Mouse (Mus musculus) small intestine, adult 2 months (tissue): ENCODE data around the gene Hoxc5. TPM values are rescaled to one million over a fixed set of nuclear protein-coding genes. Genes with fewer than 3 reads are reported as not detected.
A peak's percentile ranks its signal among the peaks of the same experiment; 100 is the strongest.

Source experiments
- H3K27ac ChIP-seq: fragments of 200-500 bp; 2 replicates; pipeline ENCODE4 v1.5.1; 2012; ENCODE audit warnings: low read depth, low read length, control low read depth, inconsistent platforms; ENCODE audit not compliant: insufficient read depth
- H3K27me3 ChIP-seq: fragments of 200-500 bp; 2 replicates; pipeline ENCODE4 v1.6.1; 2012; ENCODE audit warnings: mild to moderate bottlenecking, moderate library complexity, low read length, inconsistent platforms; ENCODE audit not compliant: control insufficient read depth, insufficient read depth
- H3K36me3 ChIP-seq: fragments of 200-500 bp; 2 replicates; pipeline ENCODE4 v1.6.1; 2012; ENCODE audit warnings: mild to moderate bottlenecking, low read length, control low read depth, inconsistent platforms; ENCODE audit not compliant: control insufficient read depth, insufficient read depth
- H3K4me1 ChIP-seq: fragments of 200-500 bp; 2 replicates; pipeline ENCODE4 v1.6.1; 2012; ENCODE audit warnings: low read length, inconsistent platforms, mixed read lengths; ENCODE audit not compliant: control insufficient read depth, insufficient read depth, insufficient read length
- H3K4me3 ChIP-seq: fragments of 200-500 bp; 2 replicates; pipeline ENCODE4 v1.5.1; 2012; ENCODE audit warnings: low read depth, mild to moderate bottlenecking, control low read depth, inconsistent platforms, low read length, moderate library complexity
- CTCF ChIP-seq: fragments of 200-500 bp; IDR thresholded peaks from 2 replicates; pipeline ENCODE4 v1.5.1; 2012; ENCODE audit warnings: low read depth, mild to moderate bottlenecking, control low read depth, inconsistent platforms, low read length, moderate library complexity, mixed read lengths; ENCODE audit not compliant: insufficient replicate concordance, insufficient read length; ENCODE audit errors: extremely low read depth
- POLR2A ChIP-seq: fragments of 200-500 bp; IDR thresholded peaks from 2 replicates; pipeline ENCODE4 v1.6.1; 2012; ENCODE audit warnings: low read depth, mild to moderate bottlenecking, control low read depth, inconsistent platforms, low read length, moderate library complexity
- WGBS: fragments of 180-500 bp; shearing (Covaris S2); methylation state at CpG from one replicate; pipeline ENCODE4 v1.1.7; 2018; 5-methylcytosine and 5-hydroxymethylcytosine counted together
- polyA plus RNA-seq: library from polyadenylated mRNA; depleted of rRNA; stranded (reverse); fragments of >200 nt; gene quantifications from 2 replicates; pipeline ENCODE4 v1.2.3, GENCODE M21; 2012; rRNA removed

Hoxc5 gene
- polyA plus RNA-seq, 1 experiment, result 1.7 TPM

- peak overlapping the region; percentile 53 for H3K4me3 ChIP-seq
- peaks cover 42% of the 10 kb centered on the region for H3K27me3 ChIP-seq
- no peaks in the 10 kb centered on the region for H3K36me3 ChIP-seq
- 16% methylated on average over 36 of the region's 36 CpGs for WGBS
- TF ChIP-seq CTCF (no peak), POLR2A (no peak)
- H3K4me1 ChIP-seq, result no peaks in the 10 kb centered on the region; the same call in 1 of the 2 replicates
- H3K27ac ChIP-seq, result peak overlapping the region; percentile 83
These were observed 93.3 kb downstream of the Hoxc5 start for GRCm38 (mm10) chr15:103060341-103061130.

DNA sequence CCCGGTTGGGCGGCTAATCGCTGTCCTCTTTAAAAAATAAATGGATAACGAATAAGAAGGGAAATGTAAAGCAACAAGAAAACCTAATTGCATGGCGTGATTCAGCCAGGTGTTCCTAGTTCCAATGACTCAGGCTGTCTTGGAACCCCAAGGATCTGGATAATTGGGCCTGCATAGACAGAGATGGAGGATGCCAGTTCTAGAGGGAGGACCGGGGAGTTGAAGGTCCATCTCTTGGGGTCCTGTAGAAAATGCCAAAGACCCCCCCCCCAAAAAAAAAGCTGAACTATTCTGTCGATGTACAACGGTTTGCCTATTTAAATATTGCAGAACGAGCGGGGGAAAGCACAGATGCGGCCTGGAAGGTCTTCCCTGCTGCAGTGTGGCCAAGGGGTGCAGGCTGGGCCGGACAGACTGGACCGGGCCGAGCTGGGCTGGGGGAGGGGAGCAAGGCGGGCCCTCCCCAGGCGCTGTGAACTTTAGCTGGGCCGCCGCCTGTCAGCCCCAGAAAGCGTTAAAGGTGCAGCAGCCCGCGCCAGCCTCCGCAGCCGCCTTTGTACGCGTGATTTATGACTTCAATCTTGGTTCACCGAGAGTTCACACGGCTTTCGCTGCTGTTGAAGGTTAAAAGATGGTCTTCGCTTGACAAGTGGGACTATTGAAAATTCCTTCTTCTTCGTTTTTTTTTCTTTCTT is 94.0 kb downstream of the Hoxc5 start:
- Histone ChIP-seq H3K27me3 (peaks cover 41% of the 10 kb centered on the region), H3K4me1 (no peaks in the 10 kb centered on the region; the same call in 1 of the 2 replicates), H3K4me3 (peak overlapping the region; percentile 53), H3K27ac (peak overlapping the region; percentile 83), H3K36me3 (no peaks in the 10 kb centered on the region)
- 4% methylated on average over 30 of the region's 30 CpGs for WGBS
- no peak for TF ChIP-seq POLR2A
- TF ChIP-seq CTCF, result no peak

- Histone ChIP-seq H3K36me3 (no peaks in the 10 kb centered on the region), H3K27me3 (peaks cover 43% of the 10 kb centered on the region), H3K27ac (no peak overlapping the region), H3K4me1 (no peaks in the 10 kb centered on the region; the same call in 1 of the 2 replicates), H3K4me3 (no peak overlapping the region)
- TF ChIP-seq POLR2A (no peak), CTCF (no peak)
- WGBS, result 21% methylated on average over 2 of the region's 2 CpGs
These were observed 94.7 kb downstream of the Hoxc5 start for GRCm38 (mm10) chr15:103061988-103062387.

GRCm38 (mm10) chr15:103065642-103066041 is 98.4 kb downstream of the Hoxc5 start:
- H3K4me1 ChIP-seq, result no peaks in the 10 kb centered on the region; the same call in 1 of the 2 replicates
- H3K27me3 ChIP-seq, result peaks cover 28% of the 10 kb centered on the region
- 53% methylated on average over 7 of the region's 7 CpGs for WGBS
- TF ChIP-seq CTCF (no peak), POLR2A (no peak)
- no peak overlapping the region for H3K27ac ChIP-seq
- H3K36me3 ChIP-seq, result no peaks in the 10 kb centered on the region
- H3K4me3 ChIP-seq, result no peak overlapping the region

Other genes starting within 250 kb of the Hoxc5 start
- gene Calcoco1, start 245.3 kb upstream of the Hoxc5 start, polyA plus RNA-seq, result 7.1 and 15.6 TPM in 2 replicates
- gene Hoxc13, start 46.3 kb upstream of the Hoxc5 start, polyA plus RNA-seq, result not detected in 2 replicates
- not detected in 2 replicates for gene Hoxc12, start 30.7 kb upstream of the Hoxc5 start, polyA plus RNA-seq
- gene Hoxc11, start 13.0 kb upstream of the Hoxc5 start, polyA plus RNA-seq, result not detected in 2 replicates
- not detected in 2 replicates for gene Hoxc10, start 647 bp upstream of the Hoxc5 start, polyA plus RNA-seq
- 0.22 TPM in 1 of 2 replicates, not detected in the other for gene Hoxc9, start 9.0 kb downstream of the Hoxc5 start, polyA plus RNA-seq
- 1.8 TPM in 1 of 2 replicates, not detected in the other for gene Hoxc8, start 23.2 kb downstream of the Hoxc5 start, polyA plus RNA-seq
- gene Hoxc6, start 30.8 kb downstream of the Hoxc5 start, polyA plus RNA-seq, result 0.05 and 5.0 TPM in 2 replicates
- 0.38 and 2.1 TPM in 2 replicates for gene Hoxc4, start 51.5 kb downstream of the Hoxc5 start, polyA plus RNA-seq
- 9.1 and 9.8 TPM in 2 replicates for gene Smug1, start 199.6 kb downstream of the Hoxc5 start, polyA plus RNA-seq